Mouse (Mus musculus): ENCODE data around the gene Rab11fip4.

DNA sequence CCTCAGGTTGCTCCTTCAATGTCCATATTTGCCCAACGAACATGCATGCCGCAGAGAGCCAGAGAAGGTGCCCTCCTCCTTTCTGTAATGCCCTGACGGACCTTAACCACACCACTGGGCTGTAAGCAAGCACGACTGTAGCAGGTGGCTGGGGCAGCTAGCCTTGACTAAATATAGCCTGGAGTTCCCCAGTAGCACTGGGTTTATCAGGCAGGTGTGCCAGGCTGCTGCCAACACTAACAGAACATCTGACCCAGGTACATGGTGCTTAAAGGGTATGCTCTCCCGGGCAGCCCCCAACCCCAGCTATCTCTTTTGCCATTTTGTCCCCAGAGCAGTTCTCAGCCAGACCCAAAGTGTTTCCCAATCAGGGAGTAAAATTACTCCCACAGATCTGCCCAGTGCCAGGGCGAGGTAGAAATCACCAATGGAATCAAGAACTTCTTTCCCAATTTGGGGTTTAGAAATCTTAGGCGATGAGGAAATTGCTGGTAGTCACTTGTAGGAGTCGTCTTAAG, 127.9 kb downstream of the Rab11fip4 start:
- TF ChIP-seq POLR2A (IDR thresholded peaks at IDR 0.05; ENCODE audit: low read depth, low read length) = no peak
- no peak for TF ChIP-seq CTCF (IDR thresholded peaks at IDR 0.05; ENCODE audit: extremely low read depth, insufficient read depth, insufficient read length, insufficient replicate concordance)
